Mouse (Mus musculus): Measurements from ENCODE around the gene Disc1.

The Disc1 gene

GRCm38 (mm10) chr8:125258806-125259500, 205.0 kb downstream of the Disc1 start:
- DNase-seq (ENCODE audit: low spot score in 2 of 2), result no peak

DNA sequence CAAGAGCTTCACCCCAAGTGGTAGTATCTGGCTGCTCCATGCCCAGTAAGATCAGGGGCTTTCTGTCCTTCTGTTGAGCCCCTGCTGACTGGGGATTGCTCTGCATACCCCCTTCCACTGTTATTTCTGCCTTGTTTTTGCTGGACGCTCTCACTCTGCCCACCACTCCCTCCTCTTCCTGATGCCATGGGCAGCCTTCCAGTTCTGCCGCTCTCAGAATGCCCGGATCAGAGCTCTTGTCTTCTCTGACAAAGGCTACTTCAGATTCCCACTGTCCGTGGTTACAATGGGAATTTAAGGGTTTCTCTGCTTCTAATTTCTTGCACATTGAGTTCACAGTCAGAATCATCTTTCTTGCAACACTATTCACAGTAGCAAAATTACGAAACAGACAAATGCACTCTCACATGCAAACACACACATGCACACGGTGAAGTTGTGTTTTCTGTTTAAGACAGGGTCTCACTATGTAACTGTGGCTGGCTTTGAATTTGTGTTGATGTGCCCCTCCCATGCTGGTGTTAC, 214.2 kb downstream of the Disc1 start:
- DNase-seq (ENCODE audit: low spot score in 2 of 2), result no peak

- DNase-seq (ENCODE audit: low spot score in 2 of 2), result no peak
Measured at GRCm38 (mm10) chr8:125270292-125270691, 216.3 kb downstream of the Disc1 start.

DNA sequence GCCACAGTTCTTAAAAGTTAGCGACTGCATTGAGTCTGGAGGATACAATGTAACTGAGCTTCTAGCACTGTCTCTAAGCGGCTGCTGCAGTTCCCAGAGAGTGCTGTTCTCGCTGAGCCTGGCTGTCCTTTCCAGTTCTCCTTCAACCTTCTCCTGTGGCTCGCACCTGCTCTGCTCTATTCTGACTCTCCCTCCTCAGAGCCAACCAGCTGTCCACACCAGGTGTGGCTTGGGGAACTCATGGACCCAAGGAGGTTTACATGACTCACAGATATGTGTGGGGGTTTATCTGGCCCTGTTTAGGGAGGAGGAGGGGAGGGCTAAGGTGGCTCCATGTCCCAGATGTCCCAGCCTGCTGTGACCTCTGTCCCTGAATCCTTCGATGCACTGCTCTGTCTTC, 217.4 kb downstream of the Disc1 start:
- no peak for DNase-seq (ENCODE audit: low spot score in 2 of 2)

GRCm38 (mm10) chr8:125272089-125272866, 218.3 kb downstream of the Disc1 start:
- no peak for DNase-seq (ENCODE audit: low spot score in 2 of 2)

DNA sequence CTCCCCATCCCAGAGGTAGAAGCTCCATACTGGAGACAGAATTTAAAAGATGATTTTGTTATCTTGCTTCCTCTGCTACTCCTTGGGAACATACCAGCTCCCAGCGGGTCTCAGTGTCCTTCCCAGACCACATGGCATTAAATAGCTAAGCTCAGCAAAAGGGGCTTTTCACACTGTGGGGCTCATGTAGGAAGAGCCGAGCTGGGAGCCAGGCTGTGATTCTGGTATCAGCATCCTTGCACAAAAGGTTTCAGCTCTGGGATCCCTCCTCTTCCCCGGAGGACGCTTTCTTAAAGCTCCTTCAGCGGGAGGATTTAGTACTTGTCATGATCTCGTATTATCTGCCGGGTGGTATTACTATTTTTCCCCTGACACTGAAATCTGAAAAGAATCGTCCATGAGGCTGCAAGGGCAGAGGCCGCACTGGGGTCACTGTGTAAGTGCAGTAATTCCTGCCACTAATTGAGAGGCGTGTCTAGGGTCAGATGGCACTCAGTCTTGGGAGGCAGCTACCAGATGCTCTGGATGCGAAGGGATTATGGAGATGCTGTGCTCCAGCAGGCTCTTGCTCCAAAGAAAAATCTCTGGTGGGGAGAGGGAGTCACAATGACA, 223.2 kb downstream of the Disc1 start:
- no peak for DNase-seq (ENCODE audit: low spot score in 2 of 2)

- no peak for DNase-seq (ENCODE audit: low spot score in 2 of 2)
Measured at GRCm38 (mm10) chr8:125279156-125279555, 225.2 kb downstream of the Disc1 start.

DNA sequence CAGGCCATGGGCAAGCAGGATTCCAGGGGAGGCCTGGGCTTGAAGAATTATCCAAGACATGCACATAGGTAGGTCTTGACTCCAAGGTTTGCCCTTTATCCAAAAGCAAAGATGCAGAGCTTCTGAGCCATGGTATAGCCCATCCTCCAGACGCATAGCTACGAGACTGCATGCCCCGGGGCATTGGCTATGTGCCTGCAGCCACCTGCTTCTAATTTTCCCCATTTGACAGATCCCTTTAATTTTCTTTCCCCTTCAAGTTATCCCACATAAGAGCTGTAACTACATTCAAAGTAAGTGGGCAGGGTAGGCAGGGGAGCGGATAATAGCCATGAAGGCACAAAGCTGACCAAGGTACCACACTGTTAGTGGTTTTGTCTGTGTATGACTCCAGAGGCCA, 225.9 kb downstream of the Disc1 start:
- no peak for DNase-seq (ENCODE audit: low spot score in 2 of 2)

GRCm38 (mm10) chr8:125282531-125282930, 228.5 kb downstream of the Disc1 start:
- no peak for DNase-seq (ENCODE audit: low spot score in 2 of 2)

DNA sequence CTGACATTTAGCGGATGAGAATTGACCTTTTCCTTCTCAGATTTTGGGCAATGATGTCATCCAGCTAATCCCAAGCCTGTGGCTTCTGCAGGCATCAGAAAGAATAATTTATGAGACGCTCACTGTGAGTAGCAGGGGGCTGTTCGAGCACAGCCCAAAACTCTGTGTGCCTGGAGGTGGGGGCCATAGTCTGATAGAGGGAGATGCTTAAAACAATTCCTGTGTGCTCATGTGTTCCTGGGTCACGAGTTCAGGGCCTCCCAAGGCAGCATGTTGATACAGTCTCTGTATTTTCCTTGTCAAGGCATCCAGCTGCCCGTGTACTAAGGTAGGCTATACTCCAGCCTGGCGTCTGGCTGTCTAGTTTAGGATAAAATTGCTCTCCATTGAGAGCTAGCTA, 229.5 kb downstream of the Disc1 start:
- DNase-seq (ENCODE audit: low spot score in 2 of 2), result no peak

DNA sequence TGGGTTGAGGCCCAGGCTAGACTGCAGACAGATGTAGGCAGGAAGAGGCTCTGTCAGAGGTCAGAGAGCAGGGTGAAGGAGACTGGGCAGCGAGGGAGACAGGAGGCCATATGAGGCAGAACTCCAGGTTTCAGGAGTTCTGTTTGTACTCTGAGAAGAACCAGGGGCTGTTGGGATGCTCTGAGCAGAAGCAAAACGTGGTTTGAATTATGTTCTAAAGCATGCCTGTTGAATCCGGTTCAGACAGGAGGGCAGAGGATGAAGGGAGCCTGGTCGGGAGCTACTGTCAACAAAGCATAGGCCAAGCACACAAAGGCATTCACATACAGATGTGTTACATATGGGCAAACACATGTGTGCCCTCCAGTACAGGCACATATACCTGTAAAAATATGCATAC, 230.9 kb downstream of the Disc1 start:
- no peak for DNase-seq (ENCODE audit: low spot score in 2 of 2)

GRCm38 (mm10) chr8:125285391-125285790, 231.4 kb downstream of the Disc1 start:
- DNase-seq (ENCODE audit: low spot score in 2 of 2), result no peak

DNA sequence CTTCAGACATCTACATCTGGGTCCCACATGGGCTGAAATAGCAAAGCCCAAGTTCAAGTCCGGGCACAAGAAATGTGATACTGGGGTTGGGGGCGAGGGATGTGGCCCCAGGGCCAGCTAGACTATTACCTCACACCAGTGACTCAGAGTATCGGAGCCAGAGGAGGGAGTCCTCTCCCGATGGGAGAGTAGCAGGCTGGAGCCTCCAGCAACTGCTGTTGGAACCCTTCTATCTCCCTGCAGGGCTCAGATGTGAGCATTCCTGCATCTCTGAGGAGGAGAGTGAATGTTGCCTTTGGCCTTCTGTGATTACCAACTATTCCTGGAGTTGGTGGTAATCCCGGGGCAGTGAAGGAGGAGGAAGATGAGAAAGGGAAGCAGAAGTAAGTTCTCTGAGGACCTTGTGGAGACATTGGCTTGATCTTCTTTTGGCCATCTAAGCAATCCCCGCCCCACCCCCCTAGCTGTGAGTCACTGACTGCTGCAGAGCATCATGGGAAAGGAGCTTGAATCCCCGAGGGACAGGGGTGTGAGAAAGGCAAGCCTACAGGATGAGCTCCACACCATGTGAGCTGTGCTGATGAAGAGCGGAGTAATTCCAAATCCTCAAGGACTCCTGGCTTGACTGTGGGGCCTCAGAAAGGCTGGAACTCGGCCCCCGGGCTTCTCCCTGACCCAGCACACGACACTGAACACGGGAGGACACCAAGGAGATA, 232.1 kb downstream of the Disc1 start:
- DNase-seq (ENCODE audit: low spot score in 2 of 2), result no peak

- no peak for DNase-seq (ENCODE audit: low spot score in 2 of 2)
Measured at GRCm38 (mm10) chr8:125287311-125287710, 233.3 kb downstream of the Disc1 start.

GRCm38 (mm10) chr8:125287841-125288341, 233.9 kb downstream of the Disc1 start:
- no peak for DNase-seq (ENCODE audit: low spot score in 2 of 2)

DNA sequence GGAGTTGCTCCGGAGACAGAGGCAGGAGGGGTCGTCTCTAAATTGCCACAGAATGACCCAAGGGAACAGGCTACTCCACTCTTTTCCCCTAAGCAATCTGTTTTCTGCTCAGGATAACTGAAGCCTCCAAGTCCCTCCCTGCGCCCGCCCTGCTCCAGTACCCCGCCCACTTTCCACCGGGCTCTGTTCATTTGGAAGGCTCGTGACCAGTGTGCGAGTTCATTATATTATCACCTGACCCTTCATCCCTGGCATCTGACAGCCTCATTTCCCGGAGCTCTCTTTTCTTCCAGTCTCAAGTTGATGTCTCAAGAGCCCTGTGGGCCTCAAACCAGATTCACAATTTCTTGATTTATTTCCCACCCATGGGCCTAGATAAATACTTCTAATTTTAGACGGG, 237.5 kb downstream of the Disc1 start:
- DNase-seq (ENCODE audit: low spot score in 2 of 2), result no peak

GRCm38 (mm10) chr8:125291932-125292717, 238.1 kb downstream of the Disc1 start:
- no peak for DNase-seq (ENCODE audit: low spot score in 2 of 2)

- DNase-seq (ENCODE audit: low spot score in 2 of 2), result no peak
Measured at GRCm38 (mm10) chr8:125292933-125293591, 239.1 kb downstream of the Disc1 start.

DNA sequence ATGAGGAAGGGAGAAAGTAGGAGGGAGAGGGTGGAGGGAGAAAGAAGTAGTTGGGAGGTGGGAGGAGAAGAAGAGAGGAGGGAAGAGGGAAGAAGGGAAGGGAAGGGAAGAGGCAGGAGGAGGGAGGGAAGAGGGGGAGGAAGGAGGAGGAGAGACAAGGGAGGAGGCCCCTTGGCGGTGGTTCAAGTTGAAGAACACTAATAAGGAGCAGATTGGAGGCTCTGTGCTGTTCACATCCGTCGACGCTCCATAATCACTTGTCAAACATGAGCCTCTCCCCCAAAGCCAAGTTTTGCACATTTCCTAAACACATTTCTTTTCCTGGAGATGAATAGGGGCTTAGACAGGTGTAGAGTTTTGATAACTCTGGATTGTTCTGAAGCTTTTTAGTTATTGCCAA, 245.3 kb downstream of the Disc1 start:
- DNase-seq (ENCODE audit: low spot score in 2 of 2), result no peak

DNA sequence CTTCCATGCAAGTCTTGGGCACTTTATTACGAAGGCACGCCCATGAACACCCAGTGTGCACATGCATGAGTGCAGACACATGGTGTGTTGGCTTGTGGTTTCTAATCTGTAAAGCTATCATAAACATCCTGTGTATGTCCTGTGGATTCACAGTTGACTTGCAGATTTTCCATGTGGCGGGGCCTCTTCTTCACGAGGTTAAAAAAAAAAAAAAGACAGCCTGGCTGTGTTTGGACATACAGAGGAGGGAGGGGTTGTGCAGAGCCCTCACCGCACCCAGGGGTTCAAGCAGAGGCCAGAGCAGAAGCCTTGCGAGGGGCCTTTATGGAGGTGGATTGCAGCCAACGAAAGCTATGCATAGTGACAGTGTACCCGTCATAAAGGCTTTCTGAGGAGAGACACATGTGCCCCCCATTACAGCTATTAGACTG, 248.0 kb downstream of the Disc1 start:
- no peak for DNase-seq (ENCODE audit: low spot score in 2 of 2)

Data from cerebellum, postnatal 4 days (tissue).